In genomic region chr11:49794342-49795144, GRCm38 (mm10) we compare ENCODE assay signal across 8 mouse cellular contexts. TPM values are rescaled to one million over a fixed set of nuclear protein-coding genes. Genes with fewer than 3 reads are reported as not detected.
DNase-seq lines count a peak whose midpoint lies in the region; ATAC-seq and TF ChIP-seq lines count a peak whose summit lies in the region.

No protein-coding gene starts in this region.

- no peak for TF ChIP-seq EP300 in MEL (IDR thresholded peaks at IDR 0.05; ENCODE audit: low read depth in 1 of 2, low read length in 2 of 2)

- H3K79me2 ChIP-seq in MEL (ENCODE audit: control insufficient read depth, insufficient read depth, low read length, poor library complexity), result peaks cover 4% of the 10 kb centered on the region; the same call in 1 of the 2 replicates

- WGBS in forebrain, postnatal 0 days, result 2% methylated on average over 44 of the region's 45 CpGs
- WGBS in hindbrain, embryonic 10.5 days, result under 1% methylated on average over 45 of the region's 45 CpGs
- under 1% methylated on average over 45 of the region's 45 CpGs for WGBS in limb, embryonic 13.5 days
- WGBS in midbrain, embryonic 13.5 days, result under 1% methylated on average over 45 of the region's 45 CpGs

- peaks cover 8 to 40% of the 10 kb centered on the region in 2 experiments for H3K4me1 ChIP-seq in MEL (ENCODE audit: control insufficient read depth in 1 of 2, insufficient read depth in 2 of 2, low read length in 2 of 2)
- H3K4me1 ChIP-seq in forebrain, postnatal 0 days (ENCODE audit: insufficient read depth), result 0 out of 2 replicates have a peak, but pooled peaks cover 8% of the 10 kb centered on the region
- H3K4me1 ChIP-seq in hindbrain, embryonic 10.5 days (replicated peaks), result peaks cover 32% of the 10 kb centered on the region
- H3K4me1 ChIP-seq in limb, embryonic 13.5 days, result peaks cover 32% of the 10 kb centered on the region
- H3K4me1 ChIP-seq in midbrain, embryonic 13.5 days (replicated peaks), result peaks cover 15% of the 10 kb centered on the region

- no peaks in the 10 kb centered on the region for H3K27me3 ChIP-seq in MEL (ENCODE audit: control insufficient read depth in 1 of 2, insufficient read depth in 2 of 2, low read length in 2 of 2)
- H3K27me3 ChIP-seq in forebrain, postnatal 0 days (ENCODE audit: insufficient read depth, low read length), result no peaks in the 10 kb centered on the region
- peaks cover 24% of the 10 kb centered on the region for H3K27me3 ChIP-seq in hindbrain, embryonic 10.5 days (ENCODE audit: insufficient read depth, poor library complexity, severe bottlenecking)
- H3K27me3 ChIP-seq in limb, embryonic 13.5 days, result no peaks in the 10 kb centered on the region
- peaks cover 23% of the 10 kb centered on the region for H3K27me3 ChIP-seq in midbrain, embryonic 13.5 days

- H3K4me2 ChIP-seq in forebrain, postnatal 0 days (ENCODE audit: low read depth), result peak overlapping the region; percentile 90
- peak overlapping the region; percentile 86 for H3K4me2 ChIP-seq in limb, embryonic 13.5 days (replicated peaks)
- peak overlapping the region; percentile 93 for H3K4me2 ChIP-seq in midbrain, embryonic 13.5 days (replicated peaks)

- peak; percentile 2; the same call in 1 of the 2 replicates for ATAC-seq in forebrain, postnatal 0 days
- no peak; the same call in 1 of the 2 replicates for ATAC-seq in limb, embryonic 13.5 days (ENCODE audit: low FRiP score, low read depth)
- no peak; the same call in 1 of the 2 replicates for ATAC-seq in midbrain, embryonic 13.5 days

- peak overlapping the region; percentile 53 to 91 for H3K4me3 ChIP-seq in MEL (ENCODE audit: control insufficient read depth in 1 of 2, insufficient read depth in 1 of 2, low read depth in 2 of 2, low read length in 2 of 2)
- H3K4me3 ChIP-seq in forebrain, postnatal 0 days (ENCODE audit: low read depth, low read length), result peak overlapping the region; percentile 64
- peak overlapping the region; percentile 59 for H3K4me3 ChIP-seq in hindbrain, embryonic 10.5 days
- peak overlapping the region; percentile 71 for H3K4me3 ChIP-seq in limb, embryonic 13.5 days
- H3K4me3 ChIP-seq in midbrain, embryonic 13.5 days (replicated peaks), result peak overlapping the region; percentile 59

- no peak for DNase-seq in MEL (ENCODE audit: low read depth, low spot score)
- DNase-seq in adrenal gland, postnatal 25 days, result peak; percentile 45
- no peak for DNase-seq in forebrain, postnatal 0 days
- peak; percentile 67 for DNase-seq in hindbrain, embryonic 10.5 days (ENCODE audit: low spot score)
- peak; percentile 18 to 20 for DNase-seq in urinary bladder, postnatal 36 days (ENCODE audit: low spot score in 2 of 2)
- DNase-seq in thymus, postnatal 0 days (ENCODE audit: low spot score), result no peak

- H3K9ac ChIP-seq in MEL (ENCODE audit: control insufficient read depth, low read depth, low read length, poor library complexity, severe bottlenecking), result peak overlapping the region; percentile 72
- peak overlapping the region; percentile 73 for H3K9ac ChIP-seq in forebrain, postnatal 0 days
- peak overlapping the region; percentile 82 for H3K9ac ChIP-seq in limb, embryonic 13.5 days
- H3K9ac ChIP-seq in midbrain, embryonic 13.5 days (replicated peaks), result peak overlapping the region; percentile 68

- TF ChIP-seq CTCF in MEL (IDR thresholded peaks at IDR 0.05 in 2 of 3, conservative IDR thresholded peaks at IDR 0.05 in 1 of 3; ENCODE audit: control insufficient read depth in 1 of 3, insufficient read depth in 1 of 3, low read depth in 2 of 3, low read length in 3 of 3, poor library complexity in 1 of 3, severe bottlenecking in 1 of 3), result no peak
- TF ChIP-seq CTCF in forebrain, postnatal 0 days (IDR thresholded peaks at IDR 0.05; ENCODE audit: low read depth), result no peak

- H3K9me3 ChIP-seq in MEL (replicated peaks; ENCODE audit: insufficient read depth, low read length), result no peaks in the 10 kb centered on the region
- H3K9me3 ChIP-seq in forebrain, postnatal 0 days (ENCODE audit: low read length), result no peaks in the 10 kb centered on the region
- peaks cover 3% of the 10 kb centered on the region; the same call in 1 of the 2 replicates for H3K9me3 ChIP-seq in hindbrain, embryonic 10.5 days
- peaks cover 6% of the 10 kb centered on the region; the same call in 1 of the 2 replicates for H3K9me3 ChIP-seq in limb, embryonic 13.5 days
- no peaks in the 10 kb centered on the region for H3K9me3 ChIP-seq in midbrain, embryonic 13.5 days

- H3K27ac ChIP-seq in MEL (ENCODE audit: control insufficient read depth, low read depth, low read length), result peak overlapping the region; percentile 10; the same call in 1 of the 2 replicates
- H3K27ac ChIP-seq in forebrain, postnatal 0 days (ENCODE audit: low read depth, low read length), result peak overlapping the region; percentile 35; the same call in 1 of the 2 replicates
- peak overlapping the region; percentile 88 for H3K27ac ChIP-seq in hindbrain, embryonic 10.5 days
- peak overlapping the region; percentile 89 for H3K27ac ChIP-seq in limb, embryonic 13.5 days
- H3K27ac ChIP-seq in midbrain, embryonic 13.5 days, result no peak overlapping the region

- peaks cover 0 to 27% of the 10 kb centered on the region in 2 experiments; a peak in 2 of 4 replicates for H3K36me3 ChIP-seq in MEL (ENCODE audit: control insufficient read depth in 1 of 2, insufficient read depth in 2 of 2, low read length in 2 of 2)
- no peaks in the 10 kb centered on the region for H3K36me3 ChIP-seq in forebrain, postnatal 0 days (ENCODE audit: insufficient read depth)
- H3K36me3 ChIP-seq in hindbrain, embryonic 10.5 days, result no peaks in the 10 kb centered on the region
- no peaks in the 10 kb centered on the region; the same call in 1 of the 2 replicates for H3K36me3 ChIP-seq in limb, embryonic 13.5 days
- H3K36me3 ChIP-seq in midbrain, embryonic 13.5 days, result no peaks in the 10 kb centered on the region

- TF ChIP-seq POLR2A in MEL (IDR thresholded peaks at IDR 0.05; ENCODE audit: control insufficient read depth in 1 of 2, insufficient read depth in 1 of 2, low read depth in 1 of 2, low read length in 2 of 2, poor library complexity in 1 of 2), result no peak

- TF ChIP-seq RAD21 in MEL (IDR thresholded peaks at IDR 0.05; ENCODE audit: low read depth, low read length), result no peak

TF ChIP-seq in MEL, 35 proteins besides CTCF, POLR2A, EP300 and RAD21:
- no peak for TF ChIP-seq SMC3 (IDR thresholded peaks at IDR 0.05; ENCODE audit: low read depth, low read length)
- peak; percentile 1; the same call in 1 of the 2 replicates for TF ChIP-seq MXI1 (IDR thresholded peaks at IDR 0.05; ENCODE audit: low read depth, low read length)

RNA-seq across cellular contexts. Expression of gene Gfpt2, which starts 0.6 kb away (rescaled TPM):
- 4.0 and 4.9 TPM in 2 replicates for total RNA-seq in MEL (2012; rRNA removed)
- 1 to 10 TPM in 1 of 2 experiments, not detected in 1; 8.0 TPM for polyA plus RNA-seq in MEL (2012; ENCODE audit: insufficient read depth in 1 of 2, insufficient read length in 2 of 2, low read depth in 1 of 2, low replicate concordance in 2 of 2, missing spikeins in 1 of 2)
- total RNA-seq in adrenal gland, postnatal 25 days (2021), result 2.8 and 2.9 TPM in 2 replicates
- 5.0 and 5.5 TPM in 2 replicates for total RNA-seq in forebrain, postnatal 0 days (2014; rRNA removed)
- 6.5 and 7.4 TPM in 2 replicates for polyA plus RNA-seq in forebrain, postnatal 0 days (2015; fragmentation: Nextera tagmentation; extraction: Ambion mirVana)
- 16.0 and 22.1 TPM in 2 replicates for polyA plus RNA-seq in hindbrain, embryonic 10.5 days (2016; fragmentation: Nextera tagmentation; extraction: Ambion mirVana)
- polyA plus RNA-seq in limb, embryonic 13.5 days (2015; fragmentation: Nextera tagmentation; extraction: Ambion mirVana), result 37.2 and 39.3 TPM in 2 replicates
- polyA plus RNA-seq in midbrain, embryonic 13.5 days (2015; fragmentation: Nextera tagmentation; extraction: Ambion mirVana), result 3.9 and 4.6 TPM in 2 replicates
- 3.2 and 3.4 TPM in 2 replicates for polyA plus RNA-seq in thymus, postnatal 0 days (2015; fragmentation: Nextera tagmentation; extraction: Ambion mirVana)

RNA-seq across cellular contexts. Expression of gene Mapk9, which starts 52.0 kb away (rescaled TPM):
- 42.6 and 52.8 TPM in 2 replicates for total RNA-seq in MEL (2012; rRNA removed)
- 10 to 100 TPM in 1 of 2 experiments, not detected in 1; 43.1 TPM for polyA plus RNA-seq in MEL (2012; ENCODE audit: insufficient read depth in 1 of 2, insufficient read length in 2 of 2, low read depth in 1 of 2, low replicate concordance in 2 of 2, missing spikeins in 1 of 2)
- 65.6 and 76.5 TPM in 2 replicates for total RNA-seq in adrenal gland, postnatal 25 days (2021)
- total RNA-seq in forebrain, postnatal 0 days (2014; rRNA removed), result 92.3 and 123 TPM in 2 replicates
- 41.5 and 55.6 TPM in 2 replicates for polyA plus RNA-seq in forebrain, postnatal 0 days (2015; fragmentation: Nextera tagmentation; extraction: Ambion mirVana)
- 26.5 and 34.0 TPM in 2 replicates for polyA plus RNA-seq in hindbrain, embryonic 10.5 days (2016; fragmentation: Nextera tagmentation; extraction: Ambion mirVana)
- 36.1 and 38.2 TPM in 2 replicates for polyA plus RNA-seq in limb, embryonic 13.5 days (2015; fragmentation: Nextera tagmentation; extraction: Ambion mirVana)
- polyA plus RNA-seq in midbrain, embryonic 13.5 days (2015; fragmentation: Nextera tagmentation; extraction: Ambion mirVana), result 43.5 and 49.1 TPM in 2 replicates
- polyA plus RNA-seq in thymus, postnatal 0 days (2015; fragmentation: Nextera tagmentation; extraction: Ambion mirVana), result 42.0 and 44.5 TPM in 2 replicates

Comparison
In these comparisons a context has a peak if more than half of its experiments do, and no peak if none do; other contexts are left out.
1. DNase-seq: peak in adrenal gland, postnatal 25 days (single experiment), hindbrain, embryonic 10.5 days (single experiment) and urinary bladder, postnatal 36 days (2 of 2); none in MEL (single experiment), forebrain, postnatal 0 days (single experiment) and thymus, postnatal 0 days (single experiment).
2. Peak in every context shown above with its lines, with median percentiles within 50 percentile points of each other: H3K4me3 ChIP-seq, H3K9ac ChIP-seq and H3K4me2 ChIP-seq.